Mouse (Mus musculus) forebrain, embryonic 16.5 days (tissue): ENCODE measurements at regions not wholly inside any gene's neighbourhood (a gene's known extent, or its start where the extent isn't known, plus 50 kb on each side); places are given as distances from the start of the nearest gene placed in this dataset.

ENCODE experiments used
- ATAC-seq: fragments of 200-750 bp; cut with Nextera tagmentation; 2 replicates; pipeline ENCODE4 v1.8.0; 2017; ENCODE audit warnings: mild to moderate bottlenecking, moderate library complexity
- H3K27ac ChIP-seq: fragments of 300-500 bp; sonication (generic); 2 replicates; pipeline ENCODE4 v1.5.1; 2014; ENCODE audit warnings: low read length, control low read depth
- H3K27me3 ChIP-seq: fragments of 300-500 bp; sonication (generic); replicated peaks from 2 replicates; pipeline ENCODE4 v1.6.1; 2014; ENCODE audit warnings: low read length; ENCODE audit not compliant: control insufficient read depth, insufficient read depth
- H3K36me3 ChIP-seq: fragments of 300-500 bp; sonication (generic); 2 replicates; pipeline ENCODE4 v1.6.1; 2014; ENCODE audit not compliant: control insufficient read depth, insufficient read depth
- H3K4me1 ChIP-seq: fragments of 300-500 bp; sonication (generic); replicated peaks from 2 replicates; pipeline ENCODE4 v1.6.1; 2014; ENCODE audit warnings: low read length; ENCODE audit not compliant: control insufficient read depth, insufficient read depth
- H3K4me2 ChIP-seq: fragments of 300-500 bp; sonication (generic); 2 replicates; pipeline ENCODE4 v1.6.1; 2014; ENCODE audit warnings: mild to moderate bottlenecking, low read length, control low read depth
- H3K4me3 ChIP-seq: fragments of 300-500 bp; sonication (generic); replicated peaks from 2 replicates; pipeline ENCODE4 v1.5.1; 2014; ENCODE audit warnings: mild to moderate bottlenecking, low read length, control low read depth
- H3K9ac ChIP-seq: fragments of 300-500 bp; sonication (generic); replicated peaks from 2 replicates; pipeline ENCODE4 v1.6.1; 2014; ENCODE audit warnings: low read depth, low read length, control low read depth
- H3K9me3 ChIP-seq: fragments of 300-500 bp; sonication (generic); 2 replicates; pipeline ENCODE4 v1.6.1; 2016; ENCODE audit warnings: low read length; ENCODE audit not compliant: control insufficient read depth
- WGBS: fragments of 180-500 bp; shearing (Covaris S2); extraction: QIAGEN DNeasy Blood & Tissue Kit; methylation state at CpG from one replicate; pipeline ENCODE4 v1.1.7; 2014; 5-methylcytosine and 5-hydroxymethylcytosine counted together

GRCm38 (mm10) chr19:32933676-32934075, 176.4 kb downstream of the Pten start:
- ATAC-seq, result no peak
- 87% methylated on average over 5 of the region's 5 CpGs for WGBS
- no peaks in the 10 kb centered on the region for H3K4me1 ChIP-seq
- H3K9me3 ChIP-seq, result no peaks in the 10 kb centered on the region
- H3K4me3 ChIP-seq, result no peak overlapping the region
- H3K27ac ChIP-seq, result no peak overlapping the region
- H3K27me3 ChIP-seq, result no peaks in the 10 kb centered on the region
- no peaks in the 10 kb centered on the region for H3K36me3 ChIP-seq
- H3K9ac ChIP-seq, result no peak overlapping the region
- no peak overlapping the region for H3K4me2 ChIP-seq

GRCm38 (mm10) chr19:32935638-32936037, 178.3 kb downstream of the Pten start:
- Histone ChIP-seq H3K36me3 (no peaks in the 10 kb centered on the region), H3K4me1 (no peaks in the 10 kb centered on the region), H3K4me3 (no peak overlapping the region), H3K9me3 (no peaks in the 10 kb centered on the region), H3K4me2 (no peak overlapping the region), H3K27ac (no peak overlapping the region), H3K27me3 (no peaks in the 10 kb centered on the region), H3K9ac (no peak overlapping the region)
- 97% methylated on average over 5 of the region's 5 CpGs for WGBS
- ATAC-seq, result no peak

GRCm38 (mm10) chr19:32937591-32937990, 180.3 kb downstream of the Pten start:
- Histone ChIP-seq H3K4me2 (no peak overlapping the region), H3K4me3 (no peak overlapping the region), H3K27me3 (no peaks in the 10 kb centered on the region), H3K4me1 (no peaks in the 10 kb centered on the region), H3K9me3 (no peaks in the 10 kb centered on the region), H3K9ac (no peak overlapping the region), H3K36me3 (no peaks in the 10 kb centered on the region), H3K27ac (no peak overlapping the region)
- WGBS, result 83% methylated on average over 6 of the region's 6 CpGs
- ATAC-seq, result no peak

GRCm38 (mm10) chr19:32939692-32940091, 182.4 kb downstream of the Pten start:
- Histone ChIP-seq H3K4me3 (no peak overlapping the region), H3K4me2 (no peak overlapping the region), H3K9me3 (no peaks in the 10 kb centered on the region), H3K27me3 (no peaks in the 10 kb centered on the region), H3K9ac (no peak overlapping the region), H3K4me1 (no peaks in the 10 kb centered on the region), H3K36me3 (no peaks in the 10 kb centered on the region), H3K27ac (no peak overlapping the region)
- no peak for ATAC-seq
- WGBS, result 91% methylated on average over 5 of the region's 5 CpGs

GRCm38 (mm10) chr19:32940806-32941205, 183.5 kb downstream of the Pten start:
- ATAC-seq, result no peak
- Histone ChIP-seq H3K4me2 (no peak overlapping the region), H3K4me3 (no peak overlapping the region), H3K9me3 (no peaks in the 10 kb centered on the region), H3K27ac (no peak overlapping the region), H3K9ac (no peak overlapping the region), H3K36me3 (no peaks in the 10 kb centered on the region), H3K4me1 (no peaks in the 10 kb centered on the region), H3K27me3 (no peaks in the 10 kb centered on the region)
- WGBS, result 87% methylated on average over 6 of the region's 6 CpGs

GRCm38 (mm10) chr19:32943594-32944230, 186.4 kb downstream of the Pten start:
- 92% methylated on average over 2 of the region's 2 CpGs for WGBS

GRCm38 (mm10) chr19:32947081-32947855, 190.0 kb downstream of the Pten start:
- no peaks in the 10 kb centered on the region for H3K4me1 ChIP-seq
- WGBS, result 79% methylated on average over 12 of the region's 12 CpGs
- ATAC-seq, result no peak

More at GRCm38 (mm10) chr19:32943594-32944230, 186.4 kb downstream of the Pten start:
- ATAC-seq, result no peak
- no peak overlapping the region for H3K9ac ChIP-seq
- H3K9me3 ChIP-seq, result no peaks in the 10 kb centered on the region
- H3K27ac ChIP-seq, result no peak overlapping the region
- no peaks in the 10 kb centered on the region for H3K4me1 ChIP-seq
- no peak overlapping the region for H3K4me2 ChIP-seq
- H3K27me3 ChIP-seq, result no peaks in the 10 kb centered on the region
- no peak overlapping the region for H3K4me3 ChIP-seq
- no peaks in the 10 kb centered on the region for H3K36me3 ChIP-seq

GRCm38 (mm10) chr19:32950252-32950651, 193.0 kb downstream of the Pten start:
- WGBS, result 80% methylated on average over 3 of the region's 3 CpGs
- Histone ChIP-seq H3K36me3 (no peaks in the 10 kb centered on the region), H3K9ac (no peak overlapping the region), H3K27ac (no peak overlapping the region), H3K9me3 (no peaks in the 10 kb centered on the region), H3K4me3 (no peak overlapping the region), H3K27me3 (no peaks in the 10 kb centered on the region), H3K4me2 (no peak overlapping the region), H3K4me1 (no peaks in the 10 kb centered on the region)
- ATAC-seq, result no peak

More at GRCm38 (mm10) chr19:32947081-32947855, 190.0 kb downstream of the Pten start:
- H3K9me3 ChIP-seq, result no peaks in the 10 kb centered on the region
- no peaks in the 10 kb centered on the region for H3K27me3 ChIP-seq
- H3K36me3 ChIP-seq, result no peaks in the 10 kb centered on the region
- H3K4me3 ChIP-seq, result no peak overlapping the region
- H3K9ac ChIP-seq, result no peak overlapping the region
- H3K4me2 ChIP-seq, result no peak overlapping the region
- H3K27ac ChIP-seq, result no peak overlapping the region

GRCm38 (mm10) chr19:32950794-32951193, 193.5 kb downstream of the Pten start:
- Histone ChIP-seq H3K9me3 (no peaks in the 10 kb centered on the region), H3K27me3 (no peaks in the 10 kb centered on the region), H3K9ac (no peak overlapping the region), H3K4me2 (no peak overlapping the region), H3K4me1 (no peaks in the 10 kb centered on the region), H3K36me3 (no peaks in the 10 kb centered on the region), H3K27ac (no peak overlapping the region), H3K4me3 (no peak overlapping the region)
- 92% methylated on average over 1 of the region's 1 CpGs for WGBS
- no peak for ATAC-seq
